Mouse (Mus musculus) CH12.LX (cell line): ENCODE results near the gene Zic1. TPM values are rescaled to one million over a fixed set of nuclear protein-coding genes. Genes with fewer than 3 reads are reported as not detected.

Experiments used
- DNase-seq: peaks from one replicate; pipeline ENCODE4 v3.0.0-alpha.2; 2013; ENCODE audit errors: extremely low read depth
- H3K27ac ChIP-seq: 2 replicates; pipeline ENCODE4 v1.5.1; 2012; ENCODE audit warnings: low read depth, mild to moderate bottlenecking, control low read depth, moderate library complexity; ENCODE audit not compliant: insufficient read depth
- H3K27me3 ChIP-seq: replicated peaks from 2 replicates; pipeline ENCODE3; 2012; ENCODE audit warnings: inconsistent platforms
- H3K36me3 ChIP-seq, 2 experiments: replicated peaks in 1 of 2; 2 replicates each; pipeline versions ENCODE3 to v1.6.1; 2012; ENCODE audit warnings: inconsistent platforms in 1 of 2, low read length in 1 of 2, mild to moderate bottlenecking in 1 of 2, mixed read lengths in 1 of 2, moderate library complexity in 1 of 2; ENCODE audit not compliant: control insufficient read depth in 1 of 2, insufficient read depth in 1 of 2
- H3K4me1 ChIP-seq, 2 experiments: 2 replicates each; pipeline ENCODE4 v1.6.1; 2012; ENCODE audit warnings: inconsistent platforms in 1 of 2, moderate library complexity in 1 of 2; ENCODE audit not compliant: insufficient read depth in 2 of 2, control insufficient read depth in 1 of 2
- H3K4me2 ChIP-seq: 2 replicates; pipeline ENCODE4 v1.6.1; 2012; ENCODE audit warnings: low read depth, mild to moderate bottlenecking, control low read depth; ENCODE audit not compliant: poor library complexity, insufficient read depth, severe bottlenecking
- H3K4me3 ChIP-seq, 3 experiments: fragments of 150-350 bp in 1 of 3; sonication (generic) in 1 of 3; replicated peaks in 1 of 3; 2 replicates each; pipeline versions ENCODE3 to v1.5.1; 2011 to 2012; ENCODE audit warnings: low read depth in 2 of 3, low read length in 2 of 3, mild to moderate bottlenecking in 2 of 3, moderate library complexity in 2 of 3, control low read depth in 1 of 3, improper control_type of control experiment in 1 of 3, inconsistent platforms in 1 of 3, mixed read lengths in 1 of 3; ENCODE audit not compliant: poor library complexity in 1 of 3
- H3K79me2 ChIP-seq: replicated peaks from 2 replicates; pipeline ENCODE4 v1.6.1; 2012; ENCODE audit warnings: mild to moderate bottlenecking, moderate library complexity; ENCODE audit not compliant: control insufficient read depth, poor library complexity, insufficient read depth, severe bottlenecking; ENCODE audit errors: extremely low read depth
- H3K9ac ChIP-seq: 2 replicates; pipeline ENCODE4 v1.6.1; 2012; ENCODE audit warnings: low read depth, mild to moderate bottlenecking, control low read depth, moderate library complexity; ENCODE audit not compliant: insufficient read depth
- H3K9me3 ChIP-seq: replicated peaks from 2 replicates; pipeline ENCODE3; 2012; ENCODE audit warnings: low read length, inconsistent platforms, mixed read lengths
- BHLHE40 ChIP-seq: IDR thresholded peaks from 2 replicates; pipeline ENCODE4 v1.6.1; 2011; ENCODE audit warnings: mild to moderate bottlenecking, low read depth, low read length, improper control_type of control experiment
- CHD2 ChIP-seq: IDR thresholded peaks from 2 replicates; pipeline ENCODE4 v1.6.1; 2011; ENCODE audit warnings: low read length, improper control_type of control experiment
- ELF1 ChIP-seq: IDR thresholded peaks from 2 replicates; pipeline ENCODE4 v1.6.1; 2014; ENCODE audit warnings: low read depth, mild to moderate bottlenecking, inconsistent platforms, low read length, improper control_type of control experiment
- EP300 ChIP-seq: IDR thresholded peaks from 2 replicates; pipeline ENCODE4 v1.6.1; 2011; ENCODE audit warnings: low read length, improper control_type of control experiment
- ETS1 ChIP-seq: conservative IDR thresholded peaks from 2 replicates; pipeline ENCODE4 v1.6.1; 2012; ENCODE audit warnings: low read depth, mild to moderate bottlenecking, inconsistent platforms, low read length, improper control_type of control experiment, moderate library complexity
- HCFC1 ChIP-seq: IDR thresholded peaks from 2 replicates; pipeline ENCODE4 v1.6.1; 2012; ENCODE audit warnings: low read depth, mild to moderate bottlenecking, inconsistent platforms, low read length, improper control_type of control experiment
- IRF4 ChIP-seq: IDR thresholded peaks from 2 replicates; pipeline ENCODE4 v1.6.1; 2014; ENCODE audit warnings: low read depth, mild to moderate bottlenecking, inconsistent platforms, low read length, improper control_type of control experiment
- MAZ ChIP-seq: IDR thresholded peaks from 2 replicates; pipeline ENCODE4 v1.6.1; 2012; ENCODE audit warnings: low read depth, mild to moderate bottlenecking, inconsistent platforms, low read length, improper control_type of control experiment, moderate library complexity
- MXI1 ChIP-seq: IDR thresholded peaks from 2 replicates; pipeline ENCODE4 v1.6.1; 2011; ENCODE audit warnings: mild to moderate bottlenecking, low read depth, low read length, improper control_type of control experiment
- NRF1 ChIP-seq: IDR thresholded peaks from 2 replicates; pipeline ENCODE4 v1.6.1; 2014; ENCODE audit warnings: low read depth, mild to moderate bottlenecking, inconsistent platforms, low read length, improper control_type of control experiment, moderate library complexity
- PAX5 ChIP-seq: IDR thresholded peaks from 2 replicates; pipeline ENCODE4 v1.6.1; 2012; ENCODE audit warnings: low read length, inconsistent platforms, mixed read lengths
- POLR2A ChIP-seq: IDR thresholded peaks from 2 replicates; pipeline ENCODE4 v1.6.1; 2011; ENCODE audit warnings: low read depth, mild to moderate bottlenecking, improper control_type of control experiment, low read length
- RAD21 ChIP-seq: IDR thresholded peaks from 2 replicates; pipeline ENCODE4 v1.6.1; 2011; ENCODE audit warnings: low read depth, mild to moderate bottlenecking, low read length, improper control_type of control experiment, moderate library complexity
- SIN3A ChIP-seq: IDR thresholded peaks from 2 replicates; pipeline ENCODE4 v1.6.1; 2012; ENCODE audit warnings: low read length, improper control_type of control experiment, inconsistent platforms
- TBP ChIP-seq: conservative IDR thresholded peaks from 2 replicates; pipeline ENCODE4 v1.6.1; 2011; ENCODE audit warnings: low read depth, low read length, improper control_type of control experiment
- USF1 ChIP-seq: IDR thresholded peaks from 2 replicates; pipeline ENCODE4 v1.6.1; 2014; ENCODE audit warnings: low read depth, mild to moderate bottlenecking, inconsistent platforms, low read length, improper control_type of control experiment
- dilution Hi-C: fragments of 300-500 bp; cut with MboI; formaldehyde crosslinking; loops from 2 replicates; pipeline ENCODE4 v1.14.3; 2020; ENCODE audit warnings: low sequenced_read_pairs; ENCODE audit not compliant: extremely low pct_unique_long_range_greater_than_20kb, extremely low pct_ligation_motif_present
- in situ Hi-C: fragments of 300-500 bp; cut with MboI; formaldehyde crosslinking; loops from 3 replicates; pipeline ENCODE4 v1.14.3; 2019; ENCODE audit warnings: low sequenced_read_pairs, low pct_ligation_motif_present, low pct_unique_long_range_greater_than_20kb, mixed read lengths
- polyA plus RNA-seq: library from polyadenylated mRNA; unstranded; fragments of >175 nt; gene quantifications from 2 replicates; pipeline ENCODE4 v1.2.1, GENCODE M21; 2012; ENCODE audit warnings: low read depth; ENCODE audit not compliant: insufficient read length
- total RNA-seq, 2 experiments: library from RNA; depleted of rRNA; stranded (reverse); fragments of 300-350 nt in 1 of 2; fragments of >200 nt in 1 of 2; gene quantifications; 2 replicates each; pipeline ENCODE4 v1.2.3; 2012 to 2014

Gene Zic1
- total and polyA plus RNA-seq, 3 experiments = not detected

DNA sequence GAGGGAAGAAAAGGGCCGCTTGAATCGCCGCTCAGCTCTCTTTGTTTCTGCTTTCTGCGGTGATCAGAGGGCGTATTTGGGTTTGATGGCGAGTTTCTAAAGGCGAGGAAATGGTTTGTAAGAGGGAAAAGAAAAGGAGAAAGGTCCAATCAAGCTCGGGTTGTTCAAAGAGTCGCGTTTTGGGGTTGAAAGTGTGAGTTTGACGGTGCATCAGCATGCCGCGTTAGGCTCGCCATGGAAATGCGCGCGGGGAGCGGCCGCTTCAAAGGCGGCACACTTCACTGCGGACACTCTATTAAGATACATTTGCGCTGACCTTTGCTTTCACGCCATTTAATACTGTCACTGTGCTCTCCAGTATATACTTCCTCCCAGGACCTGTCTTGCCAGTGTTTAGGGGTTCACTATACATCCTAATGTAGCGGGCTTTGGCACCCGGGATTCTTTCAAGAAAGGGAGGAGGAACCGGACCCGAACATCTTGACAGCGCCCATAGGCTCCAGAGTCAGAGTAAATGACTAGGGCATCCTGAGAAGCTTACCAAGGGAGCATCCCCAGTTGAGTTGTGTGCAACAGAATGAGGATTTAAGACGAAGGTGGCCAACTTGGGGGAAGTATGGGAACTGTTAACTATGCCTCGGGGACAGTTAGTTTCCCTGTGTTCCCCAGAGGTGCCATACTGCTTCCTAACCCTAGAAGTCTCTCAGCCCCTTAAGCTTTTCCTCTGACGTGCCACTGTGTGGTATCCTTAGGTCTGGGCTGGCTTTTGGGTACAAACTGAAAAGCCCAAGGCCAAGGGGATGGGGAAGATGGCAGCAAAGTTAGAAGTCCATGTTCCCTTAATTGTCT lies 21.5 kb upstream of the Zic1 start:
- H3K36me3 ChIP-seq = no peaks in the 10 kb centered on the region
- DNase-seq = no peak
- no peak overlapping the region for H3K4me2 ChIP-seq
- no peak for TF ChIP-seq ELF1
- TF ChIP-seq BHLHE40 = no peak
- TF ChIP-seq RAD21 = no peak
- TF ChIP-seq MAZ = no peak
- no peak for TF ChIP-seq HCFC1
- no peak for TF ChIP-seq PAX5
- TF ChIP-seq POLR2A = no peak
- no peak for TF ChIP-seq SIN3A
- no peak for TF ChIP-seq MXI1
- TF ChIP-seq USF1 = no peak
- no peak for TF ChIP-seq EP300
- TF ChIP-seq CHD2 = no peak
- TF ChIP-seq IRF4 = no peak
- no peak for TF ChIP-seq ETS1
- no peak for TF ChIP-seq TBP
- no peaks in the 10 kb centered on the region for H3K27me3 ChIP-seq
- no peak overlapping the region for H3K4me3 ChIP-seq
- no peaks in the 10 kb centered on the region for H3K79me2 ChIP-seq
- no peaks in the 10 kb centered on the region for H3K4me1 ChIP-seq
- no peak overlapping the region for H3K27ac ChIP-seq
- in situ Hi-C loops (no loop called here), dilution Hi-C loops (no loop called here)
- peaks cover 61% of the 10 kb centered on the region for H3K9me3 ChIP-seq
- H3K9ac ChIP-seq = no peak overlapping the region

DNA sequence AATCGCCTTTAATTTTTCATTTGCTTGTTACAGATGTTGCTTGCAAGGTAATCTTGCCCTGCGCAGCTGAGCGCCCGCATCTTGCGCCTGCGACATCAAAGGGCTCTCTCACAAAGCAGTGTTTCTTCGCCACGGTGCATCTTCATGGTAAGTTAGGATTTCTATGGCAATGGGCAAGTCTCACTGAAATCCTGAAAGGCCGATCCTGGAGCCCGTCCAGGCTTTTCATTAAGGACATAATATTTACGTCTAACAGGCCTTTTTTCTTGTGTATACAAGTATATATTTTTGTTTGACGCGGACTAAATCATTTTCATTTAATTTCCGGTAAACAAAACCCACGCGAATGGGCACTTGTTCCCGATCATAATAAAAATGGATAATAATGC lies 20.9 kb upstream of the Zic1 start:
- no peak overlapping the region for H3K27ac ChIP-seq
- no peaks in the 10 kb centered on the region for H3K27me3 ChIP-seq
- dilution Hi-C loops = no loop called here

More for the DNA sequence above, 20.9 kb upstream of the Zic1 start:
- in situ Hi-C loops = no loop called here
- Histone ChIP-seq H3K9me3 (peaks cover 63% of the 10 kb centered on the region), H3K4me1 (no peaks in the 10 kb centered on the region), H3K4me2 (no peak overlapping the region), H3K9ac (no peak overlapping the region), H3K79me2 (no peaks in the 10 kb centered on the region), H3K4me3 (no peak overlapping the region), H3K36me3 (no peaks in the 10 kb centered on the region)
- TF ChIP-seq NRF1 = no peak
- no peak for DNase-seq
